Comparison of ENCODE assay signal across 16 mouse cellular contexts in the genomic region with DNA sequence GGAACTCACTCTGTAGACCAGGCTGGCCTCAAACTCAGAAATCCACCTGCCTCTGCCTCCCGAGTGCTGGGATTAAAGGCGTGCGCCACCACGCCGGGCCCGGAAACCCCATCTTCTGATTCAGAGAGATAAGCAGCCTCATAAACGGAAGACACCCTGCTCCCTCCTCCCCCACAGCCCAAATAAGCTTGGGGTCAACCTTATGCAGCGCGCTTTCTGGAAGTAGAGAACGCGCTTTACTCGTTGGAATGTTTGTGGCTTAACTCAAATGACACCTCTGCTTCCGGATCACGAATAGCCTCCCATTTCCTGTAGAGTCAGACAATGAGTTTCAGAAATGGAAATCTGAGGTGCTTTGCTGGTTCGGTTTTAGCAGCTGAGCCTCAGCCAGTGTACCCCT. TPM values are rescaled to one million over a fixed set of nuclear protein-coding genes. Genes with fewer than 3 reads are reported as not detected.
DNase-seq lines count a peak whose midpoint lies in the region; ATAC-seq and TF ChIP-seq lines count a peak whose summit lies in the region.
"Had no signal": no experiment of that assay in that cellular context is flagged by ENCODE, and none has a peak within 500 bp of the region (broad histone marks: within the 10 kb centered on the region; RNA-seq: fewer than 3 reads in every experiment).

No protein-coding gene starts in this region.

- no peak for ATAC-seq in hindbrain, embryonic 13.5 days (ENCODE audit: low FRiP score)
- no peak for ATAC-seq in midbrain, embryonic 13.5 days
- ATAC-seq in midbrain, embryonic 11.5 days (ENCODE audit: low FRiP score), result no peak
- no peak for ATAC-seq in embryonic facial prominence, embryonic 15.5 days (ENCODE audit: insufficient number of reproducible peaks, low FRiP score, low TSS enrichment, low read depth)

- H3K27me3 ChIP-seq in hindbrain, embryonic 13.5 days, result 0 out of 2 replicates have a peak, but pooled peaks cover 12% of the 10 kb centered on the region
- peaks cover 14% of the 10 kb centered on the region for H3K27me3 ChIP-seq in hindbrain, embryonic 10.5 days (ENCODE audit: insufficient read depth, poor library complexity, severe bottlenecking)
- peaks cover 8% of the 10 kb centered on the region for H3K27me3 ChIP-seq in midbrain, embryonic 13.5 days
- peaks cover 5% of the 10 kb centered on the region; the same call in 1 of the 2 replicates for H3K27me3 ChIP-seq in midbrain, embryonic 11.5 days (ENCODE audit: control insufficient read depth, insufficient read depth, low read length)
- 0 out of 2 replicates have a peak, but pooled peaks cover 5% of the 10 kb centered on the region for H3K27me3 ChIP-seq in embryonic facial prominence, embryonic 15.5 days
- H3K27me3 ChIP-seq in testis, adult 2 months (ENCODE audit: control insufficient read depth, insufficient read depth, low read length), result no peaks in the 10 kb centered on the region

- no peak overlapping the region for H3K4me3 ChIP-seq in hindbrain, embryonic 13.5 days
- H3K4me3 ChIP-seq in hindbrain, embryonic 10.5 days, result no peak overlapping the region
- no peak overlapping the region for H3K4me3 ChIP-seq in midbrain, embryonic 13.5 days (replicated peaks)
- H3K4me3 ChIP-seq in midbrain, embryonic 11.5 days (ENCODE audit: low read depth, low read length), result no peak overlapping the region
- H3K4me3 ChIP-seq in embryonic facial prominence, embryonic 15.5 days (replicated peaks), result no peak overlapping the region
- peak overlapping the region; percentile 98 for H3K4me3 ChIP-seq in testis, adult 2 months (ENCODE audit: control insufficient read depth, low read depth, low read length)

- H3K9me3 ChIP-seq in hindbrain, embryonic 13.5 days, result no peaks in the 10 kb centered on the region; the same call in 1 of the 2 replicates
- peaks cover 5% of the 10 kb centered on the region for H3K9me3 ChIP-seq in hindbrain, embryonic 10.5 days
- peaks cover 4% of the 10 kb centered on the region; the same call in 1 of the 2 replicates for H3K9me3 ChIP-seq in midbrain, embryonic 13.5 days
- H3K9me3 ChIP-seq in midbrain, embryonic 11.5 days (ENCODE audit: control insufficient read depth, low read length), result peaks cover 3% of the 10 kb centered on the region; the same call in 1 of the 2 replicates
- H3K9me3 ChIP-seq in embryonic facial prominence, embryonic 15.5 days (replicated peaks), result no peaks in the 10 kb centered on the region
- H3K9me3 ChIP-seq: midbrain, embryonic 12.5 days had no signal

- H3K27ac ChIP-seq in hindbrain, embryonic 13.5 days, result no peak overlapping the region
- H3K27ac ChIP-seq in hindbrain, embryonic 10.5 days, result no peak overlapping the region
- no peak overlapping the region for H3K27ac ChIP-seq in midbrain, embryonic 13.5 days
- no peak overlapping the region for H3K27ac ChIP-seq in midbrain, embryonic 11.5 days (ENCODE audit: low read depth, low read length)
- no peak overlapping the region for H3K27ac ChIP-seq in embryonic facial prominence, embryonic 15.5 days (replicated peaks)
- peak overlapping the region; percentile 98 for H3K27ac ChIP-seq in testis, adult 2 months (ENCODE audit: control insufficient read depth, insufficient read depth, low read depth, low read length)
- H3K27ac ChIP-seq: midbrain, embryonic 12.5 days had no signal

- peak overlapping the region; percentile 82; the same call in 1 of the 2 replicates for H3K4me2 ChIP-seq in hindbrain, embryonic 13.5 days
- H3K4me2 ChIP-seq in midbrain, embryonic 13.5 days (replicated peaks), result peak overlapping the region; percentile 96; the same call in 1 of the 2 replicates
- no peak overlapping the region for H3K4me2 ChIP-seq in midbrain, embryonic 11.5 days
- peak overlapping the region; percentile 82; the same call in 1 of the 2 replicates for H3K4me2 ChIP-seq in embryonic facial prominence, embryonic 15.5 days (replicated peaks)

- 93% methylated on average over 15 of the region's 15 CpGs for WGBS in hindbrain, embryonic 13.5 days
- WGBS in hindbrain, embryonic 10.5 days, result 92% methylated on average over 15 of the region's 15 CpGs
- WGBS in midbrain, embryonic 13.5 days, result 93% methylated on average over 15 of the region's 15 CpGs
- 94% methylated on average over 15 of the region's 15 CpGs for WGBS in midbrain, embryonic 11.5 days
- WGBS in embryonic facial prominence, embryonic 15.5 days, result 91% methylated on average over 15 of the region's 15 CpGs

- no peak for TF ChIP-seq POLR2A in testis, adult 2 months (IDR thresholded peaks at IDR 0.05; ENCODE audit: control insufficient read depth, low read depth, low read length)

- peaks cover 33% of the 10 kb centered on the region for H3K4me1 ChIP-seq in hindbrain, embryonic 13.5 days (replicated peaks)
- H3K4me1 ChIP-seq in hindbrain, embryonic 10.5 days (replicated peaks), result peaks cover 35% of the 10 kb centered on the region
- peaks cover 33% of the 10 kb centered on the region for H3K4me1 ChIP-seq in midbrain, embryonic 13.5 days (replicated peaks)
- peaks cover 26% of the 10 kb centered on the region for H3K4me1 ChIP-seq in midbrain, embryonic 11.5 days (ENCODE audit: control insufficient read depth, insufficient read depth, low read length)
- peaks cover 24% of the 10 kb centered on the region for H3K4me1 ChIP-seq in embryonic facial prominence, embryonic 15.5 days
- peaks cover 12% of the 10 kb centered on the region for H3K4me1 ChIP-seq in testis, adult 2 months (ENCODE audit: control insufficient read depth, insufficient read depth, low read length)

- peaks cover 23% of the 10 kb centered on the region for H3K36me3 ChIP-seq in hindbrain, embryonic 13.5 days
- H3K36me3 ChIP-seq in hindbrain, embryonic 10.5 days, result peaks cover 29% of the 10 kb centered on the region
- H3K36me3 ChIP-seq in midbrain, embryonic 13.5 days, result peaks cover 23% of the 10 kb centered on the region
- H3K36me3 ChIP-seq in midbrain, embryonic 11.5 days (ENCODE audit: control insufficient read depth, insufficient read depth, low read length), result no peaks in the 10 kb centered on the region
- H3K36me3 ChIP-seq in embryonic facial prominence, embryonic 15.5 days, result peaks cover 3% of the 10 kb centered on the region; the same call in 1 of the 2 replicates
- H3K36me3 ChIP-seq in testis, adult 2 months (ENCODE audit: control insufficient read depth, insufficient read depth, low read length), result peaks cover 2% of the 10 kb centered on the region

- DNase-seq in hindbrain, embryonic 10.5 days (ENCODE audit: low spot score), result no peak
- no peak for DNase-seq in midbrain, embryonic 11.5 days (ENCODE audit: low spot score, missing footprints)
- DNase-seq in layer of hippocampus, adult 8-10 months (ENCODE audit: low spot score in 2 of 2), result no peak
- no peak for DNase-seq in urinary bladder, postnatal 4 days (ENCODE audit: low spot score in 2 of 2)
- DNase-seq: cerebellum, adult 11 months; kidney, postnatal 14 days; right cerebral cortex, postnatal 25 days had no signal

- no peak overlapping the region for H3K9ac ChIP-seq in hindbrain, embryonic 13.5 days
- no peak overlapping the region for H3K9ac ChIP-seq in midbrain, embryonic 13.5 days (replicated peaks)
- no peak overlapping the region for H3K9ac ChIP-seq in midbrain, embryonic 11.5 days (ENCODE audit: low read length)
- H3K9ac ChIP-seq in embryonic facial prominence, embryonic 15.5 days, result no peak overlapping the region
- H3K9ac ChIP-seq: midbrain, embryonic 12.5 days had no signal

- no peak for TF ChIP-seq CTCF in testis, adult 2 months (IDR thresholded peaks at IDR 0.05; ENCODE audit: control insufficient read depth, insufficient read depth, insufficient replicate concordance, low read depth, low read length)

RNA-seq across cellular contexts. Expression of a gene that starts 0.8 kb away (rescaled TPM):
- polyA plus RNA-seq in hindbrain, embryonic 13.5 days (2015; fragmentation: Nextera tagmentation; extraction: Ambion mirVana), result 5.8 and 6.0 TPM in 2 replicates
- 3.4 and 3.9 TPM in 2 replicates for polyA plus RNA-seq in hindbrain, embryonic 10.5 days (2016; fragmentation: Nextera tagmentation; extraction: Ambion mirVana)
- polyA plus RNA-seq in midbrain, embryonic 13.5 days (2015; fragmentation: Nextera tagmentation; extraction: Ambion mirVana), result 4.8 and 5.4 TPM in 2 replicates
- 2.2 and 4.1 TPM in 2 replicates for polyA plus RNA-seq in midbrain, embryonic 11.5 days (2014; fragmentation: Nextera tagmentation; extraction: Ambion mirVana)
- polyA plus RNA-seq in embryonic facial prominence, embryonic 15.5 days (2015; fragmentation: Nextera tagmentation; extraction: Ambion mirVana), result 4.9 and 5.2 TPM in 2 replicates
- 201 and 224 TPM in 2 replicates for polyA plus RNA-seq in testis, adult 2 months (2012; rRNA removed)
- 1 to 10 TPM in 2 of 4 experiments, under 1 TPM in 2; 0.33 to 2.7 (median 1.1) TPM for total RNA-seq in layer of hippocampus, adult 8-10 months (2022)

RNA-seq across cellular contexts. Expression of a gene that starts 1.0 kb away (rescaled TPM):
- polyA plus RNA-seq in hindbrain, embryonic 13.5 days (2015; fragmentation: Nextera tagmentation; extraction: Ambion mirVana), result 212 and 224 TPM in 2 replicates
- 48.0 and 95.4 TPM in 2 replicates for polyA plus RNA-seq in hindbrain, embryonic 10.5 days (2016; fragmentation: Nextera tagmentation; extraction: Ambion mirVana)
- 236 and 248 TPM in 2 replicates for polyA plus RNA-seq in midbrain, embryonic 13.5 days (2015; fragmentation: Nextera tagmentation; extraction: Ambion mirVana)
- polyA plus RNA-seq in midbrain, embryonic 11.5 days (2014; fragmentation: Nextera tagmentation; extraction: Ambion mirVana), result 15.5 and 16.5 TPM in 2 replicates
- polyA plus RNA-seq in embryonic facial prominence, embryonic 15.5 days (2015; fragmentation: Nextera tagmentation; extraction: Ambion mirVana), result 24.7 and 30.0 TPM in 2 replicates
- polyA plus RNA-seq in testis, adult 2 months (2012; rRNA removed), result 18.6 and 22.7 TPM in 2 replicates
- 1 to 10 TPM; 1.5 to 2.2 (median 1.8) TPM for total RNA-seq in layer of hippocampus, adult 8-10 months (2022)

RNA-seq across cellular contexts. Expression of a gene that starts 1.1 kb away (rescaled TPM):
- polyA plus RNA-seq in hindbrain, embryonic 13.5 days (2015; fragmentation: Nextera tagmentation; extraction: Ambion mirVana), result 0.09 and 0.10 TPM in 2 replicates
- polyA plus RNA-seq in hindbrain, embryonic 10.5 days (2016; fragmentation: Nextera tagmentation; extraction: Ambion mirVana), result 0.13 and 0.26 TPM in 2 replicates
- 0.10 and 0.19 TPM in 2 replicates for polyA plus RNA-seq in midbrain, embryonic 13.5 days (2015; fragmentation: Nextera tagmentation; extraction: Ambion mirVana)
- 0.14 and 0.20 TPM in 2 replicates for polyA plus RNA-seq in midbrain, embryonic 11.5 days (2014; fragmentation: Nextera tagmentation; extraction: Ambion mirVana)
- polyA plus RNA-seq in embryonic facial prominence, embryonic 15.5 days (2015; fragmentation: Nextera tagmentation; extraction: Ambion mirVana), result 0.12 and 0.13 TPM in 2 replicates
- polyA plus RNA-seq in testis, adult 2 months (2012; rRNA removed), result not detected in 2 replicates
- total RNA-seq in layer of hippocampus, adult 8-10 months (2022), result not detected
- total RNA-seq: common myeloid progenitor, adult 5-6 weeks; hematopoietic stem cell, adult 5-6 weeks; layer of hippocampus, postnatal 36 days had no signal
- polyA plus RNA-seq: midbrain, embryonic 12.5 days had no signal

RNA-seq across cellular contexts. Expression of a gene that starts 8.2 kb away (rescaled TPM):
- 3.3 and 4.2 TPM in 2 replicates for polyA plus RNA-seq in hindbrain, embryonic 13.5 days (2015; fragmentation: Nextera tagmentation; extraction: Ambion mirVana)
- polyA plus RNA-seq in hindbrain, embryonic 10.5 days (2016; fragmentation: Nextera tagmentation; extraction: Ambion mirVana), result 7.9 and 8.5 TPM in 2 replicates
- polyA plus RNA-seq in midbrain, embryonic 13.5 days (2015; fragmentation: Nextera tagmentation; extraction: Ambion mirVana), result 2.5 and 3.0 TPM in 2 replicates
- polyA plus RNA-seq in midbrain, embryonic 11.5 days (2014; fragmentation: Nextera tagmentation; extraction: Ambion mirVana), result 4.6 and 5.5 TPM in 2 replicates
- 2.9 and 3.1 TPM in 2 replicates for polyA plus RNA-seq in embryonic facial prominence, embryonic 15.5 days (2015; fragmentation: Nextera tagmentation; extraction: Ambion mirVana)
- polyA plus RNA-seq in testis, adult 2 months (2012; rRNA removed), result 0.10 TPM in 2 replicates
- 1 to 10 TPM; 2.9 to 5.2 (median 4.0) TPM for total RNA-seq in layer of hippocampus, adult 8-10 months (2022)
- total RNA-seq: common myeloid progenitor, adult 5-6 weeks; granulocyte monocyte progenitor cell, adult 5-6 weeks; hematopoietic stem cell, adult 5-6 weeks had no signal

RNA-seq across cellular contexts. Expression of a gene that starts 17.0 kb away (rescaled TPM):
- 14.2 and 15.5 TPM in 2 replicates for polyA plus RNA-seq in hindbrain, embryonic 13.5 days (2015; fragmentation: Nextera tagmentation; extraction: Ambion mirVana)
- 6.3 and 10.1 TPM in 2 replicates for polyA plus RNA-seq in hindbrain, embryonic 10.5 days (2016; fragmentation: Nextera tagmentation; extraction: Ambion mirVana)
- polyA plus RNA-seq in midbrain, embryonic 13.5 days (2015; fragmentation: Nextera tagmentation; extraction: Ambion mirVana), result 12.2 and 15.8 TPM in 2 replicates
- 5.0 and 5.2 TPM in 2 replicates for polyA plus RNA-seq in midbrain, embryonic 11.5 days (2014; fragmentation: Nextera tagmentation; extraction: Ambion mirVana)
- 7.4 and 7.7 TPM in 2 replicates for polyA plus RNA-seq in embryonic facial prominence, embryonic 15.5 days (2015; fragmentation: Nextera tagmentation; extraction: Ambion mirVana)
- 60.7 and 63.1 TPM in 2 replicates for polyA plus RNA-seq in testis, adult 2 months (2012; rRNA removed)
- 10 to 100 TPM; 64.7 to 74.1 (median 70.8) TPM for total RNA-seq in layer of hippocampus, adult 8-10 months (2022)

Comparison
In these comparisons a context has a peak if more than half of its experiments do, and no peak if none do; other contexts are left out.
1. RNA of a gene that starts 0.8 kb away (polyA plus RNA-seq): 201 to 224 TPM in testis, adult 2 months; 5.8 to 6.0 TPM in hindbrain, embryonic 13.5 days, 4.9 to 5.2 TPM in embryonic facial prominence, embryonic 15.5 days, 4.8 to 5.4 TPM in midbrain, embryonic 13.5 days, 2.2 to 4.1 TPM in midbrain, embryonic 11.5 days and 3.4 to 3.9 TPM in hindbrain, embryonic 10.5 days; every median in the first group is over 10 times any median in the second.